Mouse (Mus musculus): ENCODE results near the gene Ccdc163. TPM values are rescaled to one million over a fixed set of nuclear protein-coding genes. Genes with fewer than 3 reads are reported as not detected.

The Ccdc163 gene
- total RNA-seq, 4 experiments from 2014 or later = 4.3 to 8.4 (median 6.3) TPM

GRCm38 (mm10) chr4:116776391-116776790, 68.1 kb downstream of the Ccdc163 start:
- DNase-seq (ENCODE audit: low spot score in 2 of 2) = no peak

GRCm38 (mm10) chr4:116777079-116777478, 68.8 kb downstream of the Ccdc163 start:
- DNase-seq (ENCODE audit: low spot score in 2 of 2) = no peak

GRCm38 (mm10) chr4:116780541-116780940, 72.2 kb downstream of the Ccdc163 start:
- DNase-seq (ENCODE audit: low spot score in 2 of 2) = no peak

GRCm38 (mm10) chr4:116781366-116781765, 73.1 kb downstream of the Ccdc163 start:
- DNase-seq (ENCODE audit: low spot score in 2 of 2) = no peak

GRCm38 (mm10) chr4:116782171-116782570, 73.9 kb downstream of the Ccdc163 start:
- no peak for DNase-seq (ENCODE audit: low spot score in 2 of 2)

GRCm38 (mm10) chr4:116786587-116786986, 78.3 kb downstream of the Ccdc163 start:
- DNase-seq (ENCODE audit: low spot score in 2 of 2) = no peak

GRCm38 (mm10) chr4:116787985-116788760, 79.9 kb downstream of the Ccdc163 start:
- DNase-seq (ENCODE audit: low spot score in 2 of 2) = no peak

GRCm38 (mm10) chr4:116788956-116789355, 80.6 kb downstream of the Ccdc163 start:
- peak; percentile 50 to 65 for DNase-seq (ENCODE audit: low spot score in 2 of 2)

GRCm38 (mm10) chr4:116792453-116792852, 84.1 kb downstream of the Ccdc163 start:
- no peak for DNase-seq (ENCODE audit: low spot score in 2 of 2)

- DNase-seq (ENCODE audit: low spot score in 2 of 2) = no peak
Measured at GRCm38 (mm10) chr4:116794273-116794672, 86.0 kb downstream of the Ccdc163 start.

- no peak for DNase-seq (ENCODE audit: low spot score in 2 of 2)
Measured at GRCm38 (mm10) chr4:116796442-116797110, 88.3 kb downstream of the Ccdc163 start.

- no peak for DNase-seq (ENCODE audit: low spot score in 2 of 2)
Measured at GRCm38 (mm10) chr4:116799901-116800300, 91.6 kb downstream of the Ccdc163 start.

Other genes starting within 250 kb of the Ccdc163 start
- 100 to 1,000 TPM in 1 of 4 experiments, 10 to 100 TPM in 3; 87.3 to 111 (median 97.4) TPM for gene Mast2, start 244.3 kb upstream of the Ccdc163 start, total RNA-seq (2022)
- gene Ipp, start 201.0 kb upstream of the Ccdc163 start, total RNA-seq (2022) = 10 to 100 TPM; 19.2 to 21.3 (median 20.1) TPM
- gene Tmem69, start 152.6 kb upstream of the Ccdc163 start, total RNA-seq (2022) = 10 to 100 TPM; 10.1 to 12.8 (median 12.0) TPM
- gene Gpbp1l1, start 150.9 kb upstream of the Ccdc163 start, total RNA-seq (2022) = 10 to 100 TPM; 40.2 to 57.7 (median 48.3) TPM
- 1 to 10 TPM; 5.5 to 8.0 (median 7.1) TPM for gene Ccdc17, start 111.9 kb upstream of the Ccdc163 start, total RNA-seq (2022)
- gene Nasp, start 80.6 kb upstream of the Ccdc163 start, total RNA-seq (2022) = 10 to 100 TPM; 26.8 to 28.5 (median 27.2) TPM
- gene Akr1a1, start 56.8 kb upstream of the Ccdc163 start, total RNA-seq (2022) = 100 to 1,000 TPM; 426 to 437 (median 430) TPM
- gene Prdx1, start 23.0 kb upstream of the Ccdc163 start, total RNA-seq (2022) = 100 to 1,000 TPM; 171 to 219 (median 193) TPM
- 10 to 100 TPM; 14.0 to 18.4 (median 14.8) TPM for gene Mmachc, start 103 bp upstream of the Ccdc163 start, total RNA-seq (2022)
- gene Tesk2, start 12.4 kb downstream of the Ccdc163 start, total RNA-seq (2022) = 1 to 10 TPM; 5.1 to 5.8 (median 5.5) TPM
- gene Toe1, start 99.1 kb downstream of the Ccdc163 start, total RNA-seq (2022) = 10 to 100 TPM; 13.1 to 15.3 (median 14.9) TPM
- gene Mutyh, start 99.2 kb downstream of the Ccdc163 start, total RNA-seq (2022) = 1 to 10 TPM; 2.1 to 4.8 (median 2.9) TPM
- 1 to 10 TPM; 1.3 to 1.9 (median 1.7) TPM for gene Hpdl, start 113.2 kb downstream of the Ccdc163 start, total RNA-seq (2022)
- 10 to 100 TPM; 11.4 to 13.9 (median 12.4) TPM for gene Zswim5, start 168.9 kb downstream of the Ccdc163 start, total RNA-seq (2022)

Data from left cerebral cortex, adult 8-10 months (tissue).